Mouse (Mus musculus): ENCODE measurements at regions not wholly inside any gene's neighbourhood (a gene's known extent, or its start where the extent isn't known, plus 50 kb on each side); places are given as distances from the start of the nearest gene placed in this dataset.

DNA sequence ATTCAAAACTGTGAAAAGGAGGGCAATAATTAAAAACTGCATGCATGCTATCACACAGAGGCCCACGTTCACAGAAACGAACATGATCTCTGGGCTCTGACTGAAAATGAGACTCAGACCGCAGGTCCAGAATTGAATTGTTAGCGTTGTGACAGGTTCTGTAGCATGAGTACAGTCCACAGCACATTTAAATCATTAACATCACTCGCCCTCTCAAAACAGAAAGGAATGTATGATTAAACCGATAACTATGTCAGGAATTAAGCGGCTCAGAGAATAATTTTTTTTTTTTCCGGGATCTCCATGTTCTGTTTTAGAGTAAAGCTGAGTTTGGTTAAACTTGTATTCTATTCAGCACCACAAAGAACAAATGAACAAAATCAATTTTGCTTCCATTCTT lies 634.3 kb upstream of the Pitx2 start:
- TF ChIP-seq CTCF (IDR thresholded peaks at IDR 0.05; ENCODE audit: extremely low read depth, insufficient read length, insufficient replicate concordance, low read depth, low read length) (no peak), POLR2A (IDR thresholded peaks at IDR 0.05; ENCODE audit: low read depth, low read length) (no peak)

Data from small intestine, adult 2 months (tissue).